Mouse (Mus musculus) ES-E14 (cell line): ENCODE results near the gene Adam22. TPM values are rescaled to one million over a fixed set of nuclear protein-coding genes. Genes with fewer than 3 reads are reported as not detected.
"Not testable (repeated sequence)": the region's sequence is repeated elsewhere in the genome, so short reads cannot be mapped to it uniquely, and the experiment has no call there.

Source experiments
- DNase-seq: peaks from one replicate; pipeline ENCODE4 v3.0.0-alpha.2; 2013; ENCODE audit warnings: low read depth, low spot score
- H3K27ac ChIP-seq: 2 replicates; pipeline ENCODE4 v1.5.1; 2012; ENCODE audit warnings: low read depth, mild to moderate bottlenecking, low read length, moderate library complexity, mixed read lengths; ENCODE audit not compliant: poor library complexity, insufficient read depth, severe bottlenecking
- H3K36me3 ChIP-seq: 2 replicates; pipeline ENCODE4 v1.6.1; 2012; ENCODE audit warnings: mild to moderate bottlenecking, low read length, moderate library complexity, mixed read lengths; ENCODE audit not compliant: control insufficient read depth, poor library complexity, insufficient read depth, severe bottlenecking
- H3K4me1 ChIP-seq, 2 experiments: fragments of 150-350 bp in 1 of 2; sonication (generic) in 1 of 2; 2 replicates each; pipeline ENCODE4 v1.6.1; 2012; ENCODE audit warnings: low read length in 2 of 2, mild to moderate bottlenecking in 1 of 2, mixed read lengths in 1 of 2; ENCODE audit not compliant: control insufficient read depth in 2 of 2, insufficient read depth in 2 of 2, poor library complexity in 1 of 2
- H3K4me3 ChIP-seq, 2 experiments: fragments of 150-350 bp in 1 of 2; sonication (generic) in 1 of 2; 2 replicates each; pipeline ENCODE4 v1.5.1; 2012; ENCODE audit warnings: low read length in 2 of 2, low read depth in 1 of 2, mild to moderate bottlenecking in 1 of 2, mixed read lengths in 1 of 2; ENCODE audit not compliant: insufficient read depth in 1 of 2, poor library complexity in 1 of 2, severe bottlenecking in 1 of 2
- H3K9ac ChIP-seq: 2 replicates; pipeline ENCODE4 v1.6.1; 2012; ENCODE audit warnings: low read depth, mild to moderate bottlenecking, low read length, mixed read lengths; ENCODE audit not compliant: poor library complexity, insufficient read depth, severe bottlenecking
- H3K9me3 ChIP-seq: fragments of 150-350 bp; sonication (generic); 2 replicates; pipeline ENCODE4 v1.6.1; 2012; ENCODE audit warnings: low read depth, mild to moderate bottlenecking, low read length; ENCODE audit not compliant: control insufficient read depth, insufficient read depth
- CHD2 ChIP-seq: IDR thresholded peaks from 2 replicates; pipeline ENCODE4 v1.6.1; 2014; ENCODE audit warnings: mild to moderate bottlenecking, low read depth, low read length, inconsistent platforms
- HCFC1 ChIP-seq: IDR thresholded peaks from 2 replicates; pipeline ENCODE4 v1.6.1; 2012; ENCODE audit warnings: low read length, inconsistent platforms, borderline replicate concordance; ENCODE audit not compliant: insufficient read depth
- MAFK ChIP-seq: IDR thresholded peaks from 2 replicates; pipeline ENCODE4 v1.6.1; 2014; ENCODE audit warnings: mild to moderate bottlenecking, low read depth, low read length, inconsistent platforms; ENCODE audit not compliant: insufficient read depth
- ZC3H11A ChIP-seq: IDR thresholded peaks from 2 replicates; pipeline ENCODE4 v1.6.1; 2012; ENCODE audit warnings: low read depth, mild to moderate bottlenecking, inconsistent platforms, low read length, borderline replicate concordance
- ZNF384 ChIP-seq: IDR thresholded peaks from 2 replicates; pipeline ENCODE4 v1.6.1; 2012; ENCODE audit warnings: low read depth, low read length, inconsistent platforms
- in situ Hi-C, 2 experiments: fragments of 600-800 bp; cut with MboI; formaldehyde crosslinking; loops; one replicate each; pipeline ENCODE4 v1.15.1; 2025; ENCODE audit warnings: low sequenced_read_pairs in 2 of 2, inconsistent platforms in 1 of 2; ENCODE audit not compliant: unreplicated experiment in 2 of 2
- total RNA-seq: library from RNA; depleted of rRNA; stranded (reverse); fragments of 300-350 nt; gene quantifications from 2 replicates; pipeline ENCODE4 v1.2.3, GENCODE M21; 2012; rRNA removed

The Adam22 gene
- total RNA-seq, 1 experiment, result 11.5 TPM

DNA sequence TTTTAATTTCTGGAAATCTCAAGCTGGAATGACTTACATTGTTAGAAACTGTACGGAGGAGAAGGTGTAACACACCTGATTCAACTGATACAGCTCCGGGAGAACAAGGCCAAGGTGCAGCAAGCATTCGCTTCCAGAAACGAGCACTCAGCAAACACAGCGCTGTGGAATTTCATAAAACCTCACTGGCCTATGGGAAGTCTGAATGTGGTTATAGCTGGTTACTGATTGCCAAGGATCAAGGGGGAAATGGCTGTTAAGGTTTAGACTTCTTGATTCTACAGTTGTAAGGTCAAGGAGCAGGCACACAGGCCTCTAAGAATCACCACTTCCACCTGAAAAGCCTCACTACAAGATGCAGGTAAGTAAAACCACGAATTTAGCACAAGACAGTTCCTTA, 322.1 kb downstream of the Adam22 start, which contains the start of gene Sri:
Gene Sri, plus strand, starts transcription at position 224 of the 400 bp plus-strand sequence.
- DNase-seq, result no peak
- Histone ChIP-seq H3K9me3 (no peaks in the 10 kb centered on the region), H3K4me3 (no peak within 1 kb of the TSS), H3K27ac (no peak within 1 kb of the TSS), H3K9ac (no peak within 1 kb of the TSS), H3K36me3 (no peaks in the 10 kb centered on the region), H3K4me1 (no peaks in the 10 kb centered on the region)
- TF ChIP-seq ZC3H11A (no peak), ZNF384 (no peak), CHD2 (no peak), HCFC1 (no peak), MAFK (no peak)
- in situ Hi-C loops, result no loop called here

DNA sequence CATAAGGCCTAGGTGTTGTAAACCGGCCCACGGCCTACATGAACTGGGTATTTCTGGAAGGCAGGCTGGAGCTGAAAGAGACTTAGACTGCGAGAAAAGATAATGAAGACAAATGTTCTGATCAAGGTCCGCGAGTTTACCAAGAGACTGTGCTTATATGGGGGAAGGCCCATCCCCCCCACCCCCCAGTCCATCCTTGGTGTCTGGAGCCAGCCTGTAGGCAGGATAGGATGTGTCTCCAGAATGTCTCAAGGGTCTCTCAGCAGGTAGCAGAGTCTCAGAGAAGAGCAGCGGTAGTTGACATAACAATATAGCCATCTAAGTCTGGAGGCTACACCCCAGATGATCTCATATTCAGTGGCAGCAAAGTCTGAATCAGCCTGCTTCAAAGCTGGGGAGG, 333.4 kb downstream of the Adam22 start:
- H3K27ac ChIP-seq, DNase-seq, H3K4me3 ChIP-seq, H3K36me3 ChIP-seq, in situ Hi-C loops, H3K4me1 ChIP-seq, H3K9me3 ChIP-seq, H3K9ac ChIP-seq: not testable (repeated sequence)

Other genes with a start within 250 kb of the Adam22 start
- 109 and 114 TPM in 2 replicates for gene Dbf4, start 54.6 kb upstream of the Adam22 start, total RNA-seq
- gene Slc25a40, start 54.7 kb upstream of the Adam22 start, total RNA-seq, result 24.7 and 27.2 TPM in 2 replicates